Mouse (Mus musculus) embryonic fibroblast, embryonic 13.5 days (primary cell): ENCODE data around the gene Ephb1.

ENCODE experiments used
- CTCF ChIP-seq: IDR thresholded peaks from 2 replicates; pipeline ENCODE4 v1.5.1; 2011; ENCODE audit warnings: mild to moderate bottlenecking, control low read depth, low read length, moderate library complexity, borderline replicate concordance; ENCODE audit not compliant: insufficient read depth
- POLR2A ChIP-seq: IDR thresholded peaks from 2 replicates; pipeline ENCODE4 v1.6.1; 2011; ENCODE audit warnings: low read depth, mild to moderate bottlenecking, control low read depth, low read length, moderate library complexity

- TF ChIP-seq POLR2A, result no peak
- no peak for TF ChIP-seq CTCF
These were observed 142.5 kb downstream of the Ephb1 start for GRCm38 (mm10) chr9:102212036-102212383.
